Mouse (Mus musculus): ENCODE measurements around the gene Polr2f.
A peak's percentile ranks its signal among the peaks of the same experiment; 100 is the strongest.

Gene Polr2f

DNA sequence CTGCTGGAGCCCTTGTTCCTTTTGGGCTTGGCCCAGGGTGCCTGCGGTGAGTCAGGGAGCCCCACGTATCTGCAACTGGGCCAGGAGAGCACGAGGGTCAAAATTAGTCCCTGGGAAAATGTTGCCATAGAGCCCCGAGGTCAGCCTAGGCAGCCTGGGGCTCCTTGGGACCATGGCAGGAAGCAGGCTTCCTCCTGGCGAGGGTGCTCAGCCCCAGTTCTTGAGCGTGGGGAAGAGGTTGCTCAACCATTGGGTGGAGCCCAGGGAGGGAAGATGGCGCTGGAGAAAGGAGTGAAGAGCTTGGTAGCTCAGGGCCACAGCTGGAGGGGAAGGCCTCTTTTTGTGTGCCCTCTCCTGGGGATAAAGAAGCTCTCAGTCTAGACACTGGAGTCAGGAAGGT is 21.5 kb downstream of the Polr2f start:
- DNase-seq (ENCODE audit: low read depth) = peak; percentile 43

- DNase-seq (ENCODE audit: low read depth) = no peak
Observed at GRCm38 (mm10) chr15:79162822-79163221, 22.0 kb downstream of the Polr2f start.

GRCm38 (mm10) chr15:79164251-79164650 is 23.4 kb downstream of the Polr2f start:
- DNase-seq (ENCODE audit: low read depth) = no peak

DNA sequence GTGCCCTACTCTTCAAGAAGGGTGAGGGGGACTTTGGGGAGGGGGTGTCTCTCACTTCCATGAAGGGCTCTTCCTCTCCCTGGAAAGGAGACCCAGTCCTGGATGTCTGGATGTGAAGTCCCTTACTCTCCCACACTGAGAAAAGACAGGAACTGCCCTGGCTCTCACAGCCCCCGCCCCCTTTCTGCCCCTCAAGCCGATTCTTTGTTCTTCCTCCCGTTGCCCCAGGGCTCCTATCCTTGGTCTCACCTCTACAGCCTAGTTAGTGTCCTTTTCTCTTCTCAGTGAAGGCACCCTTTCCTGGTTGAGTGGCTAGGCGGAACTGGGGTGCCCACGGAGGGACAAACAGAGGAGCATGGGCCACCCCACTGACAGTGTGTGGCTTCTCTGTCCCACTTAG is 24.3 kb downstream of the Polr2f start, which contains the start of gene Sox10:
Gene Sox10 (minus strand): TSS at position 101 of the 400 bp plus-strand sequence.
- no peak for DNase-seq (ENCODE audit: low read depth)

GRCm38 (mm10) chr15:79166712-79167111 is 25.9 kb downstream of the Polr2f start:
- DNase-seq (ENCODE audit: low read depth) = no peak

GRCm38 (mm10) chr15:79176905-79177304 is 36.1 kb downstream of the Polr2f start:
- peak; percentile 47 for DNase-seq (ENCODE audit: low read depth)

DNA sequence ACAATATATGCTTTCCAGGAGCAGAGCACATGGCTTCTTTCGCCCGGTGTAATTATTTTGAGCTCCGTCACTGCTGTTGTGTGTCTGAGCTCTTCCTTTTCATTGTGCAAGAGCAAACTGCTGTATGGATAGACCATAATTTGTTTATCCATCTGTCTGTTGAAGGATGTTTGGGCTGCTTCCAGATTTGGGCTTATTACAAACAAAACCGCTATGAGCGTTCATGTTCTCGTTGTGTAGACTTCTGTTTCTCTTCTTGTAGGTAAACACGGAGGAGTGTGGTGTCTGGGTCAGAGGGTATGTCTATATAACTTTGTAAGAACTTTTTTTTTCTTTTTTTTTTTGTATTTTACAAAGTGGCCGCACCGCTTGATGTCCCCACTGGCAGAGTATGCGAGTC is 44.4 kb downstream of the Polr2f start:
- no peak for DNase-seq (ENCODE audit: low read depth)

DNA sequence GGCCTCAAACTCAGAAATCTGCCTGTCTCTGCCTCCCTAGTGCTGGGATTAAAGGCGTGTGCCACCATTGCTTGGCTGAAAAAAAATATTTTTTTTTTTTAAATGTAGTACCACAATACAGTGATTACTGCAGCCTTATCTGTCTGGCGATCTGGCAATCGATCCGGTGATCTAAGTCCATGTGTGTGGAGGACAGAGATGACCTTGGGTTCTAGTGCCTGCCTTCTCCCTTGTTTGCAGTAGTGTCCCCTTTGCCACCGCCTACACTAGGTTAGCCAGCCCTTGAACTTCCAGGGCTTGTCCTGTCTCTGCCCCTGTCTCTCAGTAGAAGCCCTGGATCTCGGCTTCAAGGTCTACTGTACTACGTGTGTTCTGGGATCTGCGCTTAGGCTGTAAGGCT is 47.0 kb downstream of the Polr2f start:
- no peak for DNase-seq (ENCODE audit: low read depth)

DNA sequence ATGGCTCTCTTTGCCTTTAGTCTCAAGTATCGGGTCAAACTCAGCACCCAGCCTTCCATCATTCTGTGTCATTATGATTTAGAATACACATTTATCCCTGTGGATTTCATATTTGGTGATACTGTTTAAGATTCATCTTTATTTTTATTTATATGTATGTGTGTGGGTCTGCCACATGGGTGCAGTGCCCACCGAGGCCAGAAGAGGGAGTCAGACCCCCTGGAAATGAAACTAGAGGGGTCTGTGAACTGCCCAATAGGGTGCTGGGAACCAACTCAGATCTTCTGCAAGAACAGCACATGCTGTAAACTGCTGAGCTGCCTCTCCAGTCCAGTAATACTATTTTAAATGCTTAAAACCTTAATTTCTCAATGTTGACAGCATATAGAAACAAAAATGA is 50.6 kb downstream of the Polr2f start:
- DNase-seq (ENCODE audit: low read depth) = no peak

- DNase-seq (ENCODE audit: low read depth) = no peak
Observed at GRCm38 (mm10) chr15:79192450-79192849, 51.6 kb downstream of the Polr2f start.

DNA sequence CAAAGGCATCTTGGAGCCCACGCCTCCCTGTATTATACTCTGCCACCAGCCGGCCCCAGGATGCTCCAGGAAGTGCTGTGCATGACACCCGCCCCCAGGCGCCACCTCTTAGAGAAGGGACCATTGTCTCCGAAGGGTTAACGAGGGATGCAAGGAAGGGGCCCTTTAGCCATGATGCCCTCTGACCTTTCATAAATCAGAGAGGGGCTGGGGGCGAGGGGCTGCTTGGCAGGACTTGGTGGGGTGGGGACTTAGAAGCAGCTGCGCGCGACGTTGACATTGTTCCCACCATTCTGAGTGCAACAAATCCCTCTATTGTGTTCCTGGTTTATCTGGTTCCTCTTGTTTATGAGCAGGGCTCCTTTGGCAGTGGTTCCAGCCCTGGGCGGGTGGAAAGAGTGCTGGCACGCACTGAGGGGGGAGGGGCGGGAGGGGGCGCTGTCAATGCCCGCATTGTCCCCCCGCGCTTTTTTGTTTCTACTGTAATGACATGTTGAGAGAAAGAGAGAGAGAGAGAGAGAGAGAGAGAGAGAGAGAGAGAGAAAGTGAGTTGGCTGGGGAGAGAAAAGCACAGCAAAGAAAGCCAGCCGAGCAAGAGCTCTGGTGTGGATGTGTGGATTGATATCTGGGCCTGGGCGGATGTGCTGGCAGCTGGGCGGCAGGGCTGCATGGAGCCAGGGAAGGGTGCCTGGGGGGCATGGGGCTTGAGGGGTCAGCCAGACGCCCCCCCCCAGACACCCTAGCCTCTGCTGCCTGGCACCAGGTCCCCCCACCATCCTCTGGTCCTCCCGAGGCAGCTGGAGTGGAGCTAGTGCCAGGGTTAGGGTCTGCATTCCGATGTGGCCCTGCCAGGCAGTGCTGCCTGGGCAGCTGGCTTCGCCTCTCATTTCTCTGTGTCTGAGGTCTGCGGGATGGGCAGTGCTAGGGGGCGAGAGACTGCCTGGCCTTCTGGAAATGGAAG is 52.4 kb downstream of the Polr2f start:
- no peak for DNase-seq (ENCODE audit: low read depth)

GRCm38 (mm10) chr15:79194048-79194447 is 53.2 kb downstream of the Polr2f start:
- peak; percentile 38 for DNase-seq (ENCODE audit: low read depth)

- no peak for DNase-seq (ENCODE audit: low read depth)
Observed at GRCm38 (mm10) chr15:79194946-79195345, 54.1 kb downstream of the Polr2f start.

DNA sequence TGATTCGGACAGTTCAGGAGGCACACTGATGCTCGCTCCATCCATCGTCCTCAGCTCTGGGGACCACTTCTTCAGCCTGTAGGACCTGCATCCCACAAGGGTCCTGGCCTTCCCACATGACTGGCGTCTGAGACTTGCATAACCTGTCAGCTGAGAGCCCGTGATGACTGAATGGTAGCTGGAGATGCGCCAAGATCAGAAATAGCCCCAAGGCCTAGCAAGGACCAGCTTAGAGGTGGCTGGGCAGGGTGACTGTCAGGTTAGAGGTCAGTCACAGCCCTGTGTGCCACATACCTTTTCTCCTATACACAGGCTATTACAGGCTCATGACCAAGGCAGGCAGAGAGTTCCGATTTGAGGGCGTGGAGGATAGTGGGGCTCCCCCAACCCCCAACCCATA is 54.7 kb downstream of the Polr2f start:
- peak; percentile 12 for DNase-seq (ENCODE audit: low read depth)

GRCm38 (mm10) chr15:79199390-79199976 is 58.7 kb downstream of the Polr2f start:
- no peak for DNase-seq (ENCODE audit: low read depth)
